Comparison of ENCODE assay signal across 7 mouse cellular contexts in the genomic region with DNA sequence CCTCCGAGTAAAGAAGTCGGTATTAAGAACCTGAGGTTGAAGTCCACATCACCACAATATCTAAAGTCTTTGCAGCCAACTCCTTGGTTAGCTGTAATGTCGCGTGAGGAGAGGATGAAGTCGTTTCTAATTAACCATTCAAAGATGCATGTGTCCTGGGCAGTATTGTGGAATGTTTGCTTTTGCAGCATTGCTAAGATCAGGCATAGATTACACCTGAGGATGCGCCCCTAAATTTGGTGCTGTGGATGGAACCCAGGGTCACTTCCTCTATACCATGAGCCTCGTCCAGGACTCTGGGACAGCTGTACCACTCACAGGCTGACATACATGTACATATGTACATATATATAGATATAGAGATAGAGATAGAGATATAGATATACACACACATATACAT. TPM values are rescaled to one million over a fixed set of nuclear protein-coding genes. Genes with fewer than 3 reads are reported as not detected.
A peak's percentile ranks its signal among the peaks of the same experiment; 100 is the strongest.
DNase-seq lines count a peak whose midpoint lies in the region; ATAC-seq and TF ChIP-seq lines count a peak whose summit lies in the region.

No protein-coding gene starts in this region.

- DNase-seq in lung, postnatal 0 days (ENCODE audit: low spot score) = no peak
- DNase-seq in lung, adult 18-20 months = no peak
- no peak for DNase-seq in urinary bladder, adult 2 months (ENCODE audit: low spot score)

- WGBS in lung, postnatal 0 days = 23% methylated on average over 7 of the region's 7 CpGs
- WGBS in forebrain, embryonic 12.5 days = 36% methylated on average over 7 of the region's 7 CpGs
- WGBS in limb, embryonic 13.5 days = 39% methylated on average over 7 of the region's 7 CpGs
- WGBS in stomach, embryonic 16.5 days = 27% methylated on average over 7 of the region's 7 CpGs

- TF ChIP-seq EP300 in lung, postnatal 0 days (IDR thresholded peaks at IDR 0.05) = no peak

- H3K9me3 ChIP-seq in lung, postnatal 0 days (ENCODE audit: low read length) = no peaks in the 10 kb centered on the region
- peaks cover 7% of the 10 kb centered on the region; the same call in 1 of the 2 replicates for H3K9me3 ChIP-seq in forebrain, embryonic 12.5 days
- peaks cover 11% of the 10 kb centered on the region; the same call in 1 of the 2 replicates for H3K9me3 ChIP-seq in limb, embryonic 13.5 days
- peaks cover 6% of the 10 kb centered on the region for H3K9me3 ChIP-seq in stomach, embryonic 16.5 days (replicated peaks; ENCODE audit: control insufficient read depth, low read length)

- no peak overlapping the region for H3K27ac ChIP-seq in lung, postnatal 0 days (ENCODE audit: low read length)
- H3K27ac ChIP-seq in forebrain, embryonic 12.5 days = no peak overlapping the region
- no peak overlapping the region for H3K27ac ChIP-seq in limb, embryonic 13.5 days
- H3K27ac ChIP-seq in stomach, embryonic 16.5 days (ENCODE audit: low read length) = no peak overlapping the region

- no peak for ATAC-seq in lung, postnatal 0 days
- ATAC-seq in forebrain, embryonic 12.5 days (ENCODE audit: low FRiP score) = no peak
- ATAC-seq in limb, embryonic 13.5 days (ENCODE audit: low FRiP score, low read depth) = no peak
- no peak for ATAC-seq in stomach, embryonic 16.5 days (ENCODE audit: insufficient read depth, low FRiP score)
- ATAC-seq in frontal cortex, adult (ENCODE audit: low TSS enrichment) = no peak

- TF ChIP-seq CTCF in lung, postnatal 0 days (IDR thresholded peaks at IDR 0.05) = no peak

- H3K36me3 ChIP-seq in lung, postnatal 0 days (ENCODE audit: insufficient read depth, low read length) = peaks cover 22% of the 10 kb centered on the region; the same call in 1 of the 2 replicates
- H3K36me3 ChIP-seq in forebrain, embryonic 12.5 days (replicated peaks) = peaks cover 33% of the 10 kb centered on the region
- H3K36me3 ChIP-seq in limb, embryonic 13.5 days = peaks cover 39% of the 10 kb centered on the region
- peaks cover 27% of the 10 kb centered on the region for H3K36me3 ChIP-seq in stomach, embryonic 16.5 days (ENCODE audit: control insufficient read depth, insufficient read depth, low read length)

- peak overlapping the region; percentile 97 for H3K4me2 ChIP-seq in lung, postnatal 0 days (replicated peaks; ENCODE audit: low read depth, low read length)
- H3K4me2 ChIP-seq in forebrain, embryonic 12.5 days = peak overlapping the region; percentile 90
- H3K4me2 ChIP-seq in limb, embryonic 13.5 days (replicated peaks) = peak overlapping the region; percentile 85
- H3K4me2 ChIP-seq in stomach, embryonic 16.5 days (ENCODE audit: low read depth, low read length) = peak overlapping the region; percentile 85

- H3K9ac ChIP-seq in lung, postnatal 0 days (replicated peaks; ENCODE audit: low read depth) = peak overlapping the region; percentile 84
- H3K9ac ChIP-seq in forebrain, embryonic 12.5 days = peak overlapping the region; percentile 98
- peak overlapping the region; percentile 95 for H3K9ac ChIP-seq in limb, embryonic 13.5 days
- peak overlapping the region; percentile 94 for H3K9ac ChIP-seq in stomach, embryonic 16.5 days (ENCODE audit: low read length)

- peak overlapping the region; percentile 93 for H3K4me3 ChIP-seq in lung, postnatal 0 days (ENCODE audit: low read depth, low read length)
- peak overlapping the region; percentile 97 for H3K4me3 ChIP-seq in forebrain, embryonic 12.5 days (replicated peaks)
- peak overlapping the region; percentile 98 for H3K4me3 ChIP-seq in limb, embryonic 13.5 days
- H3K4me3 ChIP-seq in stomach, embryonic 16.5 days (replicated peaks; ENCODE audit: low read length) = peak overlapping the region; percentile 84

- H3K27me3 ChIP-seq in lung, postnatal 0 days (replicated peaks; ENCODE audit: insufficient read depth, low read length) = no peaks in the 10 kb centered on the region
- no peaks in the 10 kb centered on the region for H3K27me3 ChIP-seq in forebrain, embryonic 12.5 days
- no peaks in the 10 kb centered on the region for H3K27me3 ChIP-seq in limb, embryonic 13.5 days
- no peaks in the 10 kb centered on the region for H3K27me3 ChIP-seq in stomach, embryonic 16.5 days (ENCODE audit: control insufficient read depth, insufficient read depth, low read length)

- peaks cover 5% of the 10 kb centered on the region; the same call in 1 of the 2 replicates for H3K4me1 ChIP-seq in lung, postnatal 0 days (ENCODE audit: insufficient read depth, low read depth, low read length)
- H3K4me1 ChIP-seq in forebrain, embryonic 12.5 days = peaks cover 13% of the 10 kb centered on the region
- peaks cover 14% of the 10 kb centered on the region for H3K4me1 ChIP-seq in limb, embryonic 13.5 days
- H3K4me1 ChIP-seq in stomach, embryonic 16.5 days (ENCODE audit: control insufficient read depth, insufficient read depth, low read length) = peaks cover 11% of the 10 kb centered on the region

RNA-seq across cellular contexts. Expression of gene Cnot11, which starts 1.9 kb away (rescaled TPM):
- polyA plus RNA-seq in lung, postnatal 0 days (2015; fragmentation: Nextera tagmentation; extraction: Ambion mirVana) = 10.0 and 10.7 TPM in 2 replicates
- 23.1 and 24.1 TPM in 2 replicates for polyA plus RNA-seq in forebrain, embryonic 12.5 days (2016; fragmentation: Nextera tagmentation; extraction: Ambion mirVana)
- polyA plus RNA-seq in limb, embryonic 13.5 days (2015; fragmentation: Nextera tagmentation; extraction: Ambion mirVana) = 22.9 and 23.2 TPM in 2 replicates
- polyA plus RNA-seq in stomach, embryonic 16.5 days (2015; fragmentation: Nextera tagmentation; extraction: Ambion mirVana) = 8.1 and 10.5 TPM in 2 replicates
- 16.8 and 17.1 TPM in 2 replicates for polyA plus RNA-seq in urinary bladder, adult 2 months (2012; rRNA removed)

RNA-seq across cellular contexts. Expression of gene Rnf149, which starts 40.5 kb away (rescaled TPM):
- polyA plus RNA-seq in lung, postnatal 0 days (2015; fragmentation: Nextera tagmentation; extraction: Ambion mirVana) = 25.1 and 31.0 TPM in 2 replicates
- 24.7 and 30.5 TPM in 2 replicates for polyA plus RNA-seq in forebrain, embryonic 12.5 days (2016; fragmentation: Nextera tagmentation; extraction: Ambion mirVana)
- 27.4 and 27.9 TPM in 2 replicates for polyA plus RNA-seq in limb, embryonic 13.5 days (2015; fragmentation: Nextera tagmentation; extraction: Ambion mirVana)
- 19.8 and 21.2 TPM in 2 replicates for polyA plus RNA-seq in stomach, embryonic 16.5 days (2015; fragmentation: Nextera tagmentation; extraction: Ambion mirVana)
- polyA plus RNA-seq in urinary bladder, adult 2 months (2012; rRNA removed) = 22.1 and 22.5 TPM in 2 replicates

RNA-seq across cellular contexts. Expression of gene Tbc1d8, which starts 58.1 kb away (rescaled TPM):
- polyA plus RNA-seq in lung, postnatal 0 days (2015; fragmentation: Nextera tagmentation; extraction: Ambion mirVana) = 14.5 and 18.0 TPM in 2 replicates
- polyA plus RNA-seq in forebrain, embryonic 12.5 days (2016; fragmentation: Nextera tagmentation; extraction: Ambion mirVana) = 7.2 TPM in 2 replicates
- 8.8 and 10.4 TPM in 2 replicates for polyA plus RNA-seq in limb, embryonic 13.5 days (2015; fragmentation: Nextera tagmentation; extraction: Ambion mirVana)
- polyA plus RNA-seq in stomach, embryonic 16.5 days (2015; fragmentation: Nextera tagmentation; extraction: Ambion mirVana) = 10.3 and 11.6 TPM in 2 replicates
- polyA plus RNA-seq in urinary bladder, adult 2 months (2012; rRNA removed) = 40.9 and 41.8 TPM in 2 replicates
